Mouse (Mus musculus) spleen, postnatal 4 days (tissue): ENCODE results near the gene Fcnb.

Source experiments
- DNase-seq, 2 experiments: peaks; one replicate each; pipeline ENCODE4 v3.0.0; 2022; ENCODE audit warnings: low spot score in 2 of 2

Fcnb gene

GRCm38 (mm10) chr2:28086112-28086511 is 1.4 kb upstream of the Fcnb start:
- DNase-seq, result no peak

GRCm38 (mm10) chr2:28075616-28076187 is 9.0 kb downstream of the Fcnb start:
- DNase-seq, result no peak

GRCm38 (mm10) chr2:28068537-28068878 is 16.2 kb downstream of the Fcnb start:
- DNase-seq, result peak in 1 of 2 experiments; percentile 33

- no peak for DNase-seq
These were observed 16.7 kb downstream of the Fcnb start for GRCm38 (mm10) chr2:28067821-28068536.

GRCm38 (mm10) chr2:28067175-28067574 is 17.5 kb downstream of the Fcnb start:
- DNase-seq, result no peak

- no peak for DNase-seq
These were observed 18.0 kb downstream of the Fcnb start for GRCm38 (mm10) chr2:28066686-28067085.

GRCm38 (mm10) chr2:28065081-28065651 is 19.5 kb downstream of the Fcnb start:
- no peak for DNase-seq

- no peak for DNase-seq
These were observed 20.2 kb downstream of the Fcnb start for GRCm38 (mm10) chr2:28064339-28065080.

GRCm38 (mm10) chr2:28063711-28064338 is 20.9 kb downstream of the Fcnb start:
- no peak for DNase-seq

- no peak for DNase-seq
These were observed 24.8 kb downstream of the Fcnb start for GRCm38 (mm10) chr2:28059922-28060321.

GRCm38 (mm10) chr2:28047092-28047491 is 37.6 kb downstream of the Fcnb start:
- DNase-seq, result no peak

- DNase-seq, result no peak
These were observed 38.4 kb downstream of the Fcnb start for GRCm38 (mm10) chr2:28046311-28046710.

GRCm38 (mm10) chr2:28044920-28045598 is 39.6 kb downstream of the Fcnb start:
- DNase-seq, result no peak

- no peak for DNase-seq
These were observed 44.2 kb downstream of the Fcnb start for GRCm38 (mm10) chr2:28040466-28040865.

GRCm38 (mm10) chr2:28039647-28040325 is 44.9 kb downstream of the Fcnb start:
- no peak for DNase-seq

- no peak for DNase-seq
These were observed 46.1 kb downstream of the Fcnb start for GRCm38 (mm10) chr2:28038391-28039096.

- DNase-seq, result no peak
These were observed 46.9 kb downstream of the Fcnb start for GRCm38 (mm10) chr2:28037505-28038390.

- no peak for DNase-seq
These were observed 47.9 kb downstream of the Fcnb start for GRCm38 (mm10) chr2:28036788-28037187.

GRCm38 (mm10) chr2:28034011-28034710 is 50.5 kb downstream of the Fcnb start:
- DNase-seq, result no peak
